Mouse (Mus musculus) CH12.LX (cell line): ENCODE data around the gene Olfr191. TPM values are rescaled to one million over a fixed set of nuclear protein-coding genes. Genes with fewer than 3 reads are reported as not detected.
"Not testable (repeated sequence)": the region's sequence is repeated elsewhere in the genome, so short reads cannot be mapped to it uniquely, and the experiment has no call there.

Experiments
- DNase-seq: peaks from one replicate; pipeline ENCODE4 v3.0.0-alpha.2; 2013; ENCODE audit errors: extremely low read depth
- H3K27ac ChIP-seq: 2 replicates; pipeline ENCODE4 v1.5.1; 2012; ENCODE audit warnings: low read depth, mild to moderate bottlenecking, control low read depth, moderate library complexity; ENCODE audit not compliant: insufficient read depth
- H3K27me3 ChIP-seq: replicated peaks from 2 replicates; pipeline ENCODE3; 2012; ENCODE audit warnings: inconsistent platforms
- H3K36me3 ChIP-seq, 2 experiments: replicated peaks in 1 of 2; 2 replicates each; pipeline versions ENCODE3 to v1.6.1; 2012; ENCODE audit warnings: inconsistent platforms in 1 of 2, low read length in 1 of 2, mild to moderate bottlenecking in 1 of 2, mixed read lengths in 1 of 2, moderate library complexity in 1 of 2; ENCODE audit not compliant: control insufficient read depth in 1 of 2, insufficient read depth in 1 of 2
- H3K4me1 ChIP-seq, 2 experiments: 2 replicates each; pipeline ENCODE4 v1.6.1; 2012; ENCODE audit warnings: inconsistent platforms in 1 of 2, moderate library complexity in 1 of 2; ENCODE audit not compliant: insufficient read depth in 2 of 2, control insufficient read depth in 1 of 2
- H3K4me2 ChIP-seq: 2 replicates; pipeline ENCODE4 v1.6.1; 2012; ENCODE audit warnings: low read depth, mild to moderate bottlenecking, control low read depth; ENCODE audit not compliant: poor library complexity, insufficient read depth, severe bottlenecking
- H3K4me3 ChIP-seq, 3 experiments: fragments of 150-350 bp in 1 of 3; sonication (generic) in 1 of 3; replicated peaks in 1 of 3; 2 replicates each; pipeline versions ENCODE3 to v1.5.1; 2011 to 2012; ENCODE audit warnings: low read depth in 2 of 3, low read length in 2 of 3, mild to moderate bottlenecking in 2 of 3, moderate library complexity in 2 of 3, control low read depth in 1 of 3, improper control_type of control experiment in 1 of 3, inconsistent platforms in 1 of 3, mixed read lengths in 1 of 3; ENCODE audit not compliant: poor library complexity in 1 of 3
- H3K79me2 ChIP-seq: replicated peaks from 2 replicates; pipeline ENCODE4 v1.6.1; 2012; ENCODE audit warnings: mild to moderate bottlenecking, moderate library complexity; ENCODE audit not compliant: control insufficient read depth, poor library complexity, insufficient read depth, severe bottlenecking; ENCODE audit errors: extremely low read depth
- H3K9ac ChIP-seq: 2 replicates; pipeline ENCODE4 v1.6.1; 2012; ENCODE audit warnings: low read depth, mild to moderate bottlenecking, control low read depth, moderate library complexity; ENCODE audit not compliant: insufficient read depth
- H3K9me3 ChIP-seq: replicated peaks from 2 replicates; pipeline ENCODE3; 2012; ENCODE audit warnings: low read length, inconsistent platforms, mixed read lengths
- E2F4 ChIP-seq: IDR thresholded peaks from 2 replicates; pipeline ENCODE4 v1.6.1; 2011; ENCODE audit warnings: low read depth, low read length, improper control_type of control experiment; ENCODE audit not compliant: insufficient replicate concordance
- ELF1 ChIP-seq: IDR thresholded peaks from 2 replicates; pipeline ENCODE4 v1.6.1; 2014; ENCODE audit warnings: low read depth, mild to moderate bottlenecking, inconsistent platforms, low read length, improper control_type of control experiment
- HCFC1 ChIP-seq: IDR thresholded peaks from 2 replicates; pipeline ENCODE4 v1.6.1; 2012; ENCODE audit warnings: low read depth, mild to moderate bottlenecking, inconsistent platforms, low read length, improper control_type of control experiment
- MAFK ChIP-seq: IDR thresholded peaks from 2 replicates; pipeline ENCODE4 v1.6.1; 2011; ENCODE audit warnings: low read length, improper control_type of control experiment; ENCODE audit not compliant: insufficient replicate concordance
- MAX ChIP-seq: IDR thresholded peaks from 2 replicates; pipeline ENCODE4 v1.6.1; 2011; ENCODE audit warnings: low read length, improper control_type of control experiment
- MYC ChIP-seq: IDR thresholded peaks from 2 replicates; pipeline ENCODE4 v1.6.1; 2011; ENCODE audit warnings: low read depth, mild to moderate bottlenecking, improper control_type of control experiment, low read length
- NELFE ChIP-seq: IDR thresholded peaks from 2 replicates; pipeline ENCODE4 v1.6.1; 2011; ENCODE audit warnings: low read depth, low read length, improper control_type of control experiment
- PAX5 ChIP-seq: IDR thresholded peaks from 2 replicates; pipeline ENCODE4 v1.6.1; 2012; ENCODE audit warnings: low read length, inconsistent platforms, mixed read lengths
- POLR2AphosphoS2 ChIP-seq: IDR thresholded peaks from 2 replicates; pipeline ENCODE4 v1.6.1; 2011; ENCODE audit warnings: low read depth, low read length, improper control_type of control experiment
- TCF12 ChIP-seq: IDR thresholded peaks from 2 replicates; pipeline ENCODE4 v1.6.1; 2014; ENCODE audit warnings: low read depth, mild to moderate bottlenecking, inconsistent platforms, low read length, improper control_type of control experiment
- USF2 ChIP-seq: conservative IDR thresholded peaks from 2 replicates; pipeline ENCODE4 v1.6.1; 2011; ENCODE audit warnings: low read depth, low read length, improper control_type of control experiment
- ZC3H11A ChIP-seq: IDR thresholded peaks from 2 replicates; pipeline ENCODE4 v1.6.1; 2012; ENCODE audit warnings: low read depth, mild to moderate bottlenecking, inconsistent platforms, low read length, improper control_type of control experiment
- dilution Hi-C: fragments of 300-500 bp; cut with MboI; formaldehyde crosslinking; loops from 2 replicates; pipeline ENCODE4 v1.14.3; 2020; ENCODE audit warnings: low sequenced_read_pairs; ENCODE audit not compliant: extremely low pct_unique_long_range_greater_than_20kb, extremely low pct_ligation_motif_present
- in situ Hi-C: fragments of 300-500 bp; cut with MboI; formaldehyde crosslinking; loops from 3 replicates; pipeline ENCODE4 v1.14.3; 2019; ENCODE audit warnings: low sequenced_read_pairs, low pct_ligation_motif_present, low pct_unique_long_range_greater_than_20kb, mixed read lengths
- polyA plus RNA-seq: library from polyadenylated mRNA; unstranded; fragments of >175 nt; gene quantifications from 2 replicates; pipeline ENCODE4 v1.2.1, GENCODE M21; 2012; ENCODE audit warnings: low read depth; ENCODE audit not compliant: insufficient read length
- total RNA-seq, 2 experiments: library from RNA; depleted of rRNA; stranded (reverse); fragments of 300-350 nt in 1 of 2; fragments of >200 nt in 1 of 2; gene quantifications; 2 replicates each; pipeline ENCODE4 v1.2.3; 2012 to 2014

The Olfr191 gene
- total and polyA plus RNA-seq, 3 experiments: not detected

- Histone ChIP-seq H3K4me1 (no peaks in the 10 kb centered on the region), H3K79me2 (no peaks in the 10 kb centered on the region), H3K9ac (no peak within 1 kb of the TSS), H3K27ac (no peak within 1 kb of the TSS), H3K27me3 (no peaks in the 10 kb centered on the region), H3K4me2 (no peak within 1 kb of the TSS), H3K9me3 (no peaks in the 10 kb centered on the region), H3K36me3 (no peaks in the 10 kb centered on the region), H3K4me3 (no peak within 1 kb of the TSS)
- dilution Hi-C loops: no loop called here
- TF ChIP-seq ELF1: no peak
- in situ Hi-C loops: no loop called here
- DNase-seq: no peak
Observed at GRCm38 (mm10) chr16:59077905-59078304, 11.7 kb downstream of the Olfr191 start, which contains the start of gene Olfr190. TSS of gene Olfr190 (minus strand) at chr16:59078005.

GRCm38 (mm10) chr16:59073520-59073919 is 16.1 kb downstream of the Olfr191 start:
- no peaks in the 10 kb centered on the region for H3K27me3 ChIP-seq
- H3K4me1 ChIP-seq: no peaks in the 10 kb centered on the region
- H3K79me2 ChIP-seq: no peaks in the 10 kb centered on the region
- H3K9ac ChIP-seq: no peak overlapping the region
- H3K9me3 ChIP-seq: no peaks in the 10 kb centered on the region
- H3K27ac ChIP-seq: no peak overlapping the region
- dilution Hi-C loops (no loop called here), in situ Hi-C loops (no loop called here)
- TF ChIP-seq MAX (no peak), MYC (no peak), HCFC1 (no peak), PAX5 (no peak)
- H3K4me3 ChIP-seq: no peak overlapping the region
- no peak overlapping the region for H3K4me2 ChIP-seq
- H3K36me3 ChIP-seq: no peaks in the 10 kb centered on the region
- DNase-seq: no peak

DNA sequence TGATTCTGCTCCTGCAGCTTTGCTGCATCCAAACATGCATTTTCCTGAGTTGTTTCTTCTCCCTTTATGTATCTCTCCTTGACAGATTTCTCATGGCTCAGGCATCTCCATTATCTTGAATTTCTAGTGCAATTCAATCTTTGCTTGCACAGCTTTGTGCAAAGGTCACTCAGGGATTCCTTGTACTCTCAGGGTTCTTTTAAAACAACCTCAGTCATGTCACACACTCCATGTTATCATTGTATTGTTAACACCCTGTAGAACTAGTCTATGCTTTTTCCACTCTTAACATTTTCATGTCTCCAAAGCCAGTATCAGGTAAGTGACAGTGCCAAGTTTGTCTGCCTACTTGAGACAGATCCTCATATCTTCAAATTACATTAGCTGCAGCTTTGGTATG is 17.9 kb downstream of the Olfr191 start:
- no peak for DNase-seq
- no peak overlapping the region for H3K4me2 ChIP-seq
- H3K9ac ChIP-seq: no peak overlapping the region
- no peak overlapping the region for H3K4me3 ChIP-seq
- H3K79me2 ChIP-seq: no peaks in the 10 kb centered on the region
- in situ Hi-C loops: no loop called here
- H3K4me1 ChIP-seq: no peaks in the 10 kb centered on the region
- no peaks in the 10 kb centered on the region for H3K9me3 ChIP-seq
- no peak for TF ChIP-seq MAFK
- TF ChIP-seq POLR2AphosphoS2: no peak
- no peak for TF ChIP-seq E2F4
- no peak for TF ChIP-seq ZC3H11A
- TF ChIP-seq NELFE: no peak
- TF ChIP-seq USF2: no peak
- no peak for TF ChIP-seq MYC
- no peak for TF ChIP-seq MAX
- no peak for TF ChIP-seq ELF1
- no peak for TF ChIP-seq TCF12
- TF ChIP-seq, all 38 proteins: peak for 0
- H3K27ac ChIP-seq: no peak overlapping the region
- no peaks in the 10 kb centered on the region for H3K36me3 ChIP-seq
- H3K27me3 ChIP-seq: no peaks in the 10 kb centered on the region
- dilution Hi-C loops: no loop called here

DNA sequence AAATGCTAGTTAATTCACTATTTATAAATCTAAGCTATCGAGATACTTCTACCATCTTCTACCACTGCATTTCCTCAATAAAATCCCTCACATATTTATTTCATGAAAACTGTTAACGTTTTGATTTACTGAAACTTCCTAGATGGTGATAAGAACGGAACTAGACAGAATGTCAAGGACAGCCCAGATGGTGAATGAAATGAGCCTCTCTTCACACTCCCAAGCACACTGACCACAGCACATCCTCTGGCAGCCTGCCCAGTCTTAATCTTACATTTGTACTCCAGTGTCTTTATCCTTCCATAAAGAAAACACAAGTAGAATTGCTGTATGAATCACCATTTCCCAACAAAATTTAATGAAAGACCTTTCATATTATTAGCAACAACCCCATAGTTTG is 27.2 kb downstream of the Olfr191 start:
- H3K36me3 ChIP-seq, in situ Hi-C loops, H3K79me2 ChIP-seq, H3K27ac ChIP-seq, H3K9me3 ChIP-seq, H3K9ac ChIP-seq, H3K4me2 ChIP-seq, H3K4me1 ChIP-seq, H3K4me3 ChIP-seq, dilution Hi-C loops, H3K27me3 ChIP-seq, DNase-seq: not testable (repeated sequence)

DNA sequence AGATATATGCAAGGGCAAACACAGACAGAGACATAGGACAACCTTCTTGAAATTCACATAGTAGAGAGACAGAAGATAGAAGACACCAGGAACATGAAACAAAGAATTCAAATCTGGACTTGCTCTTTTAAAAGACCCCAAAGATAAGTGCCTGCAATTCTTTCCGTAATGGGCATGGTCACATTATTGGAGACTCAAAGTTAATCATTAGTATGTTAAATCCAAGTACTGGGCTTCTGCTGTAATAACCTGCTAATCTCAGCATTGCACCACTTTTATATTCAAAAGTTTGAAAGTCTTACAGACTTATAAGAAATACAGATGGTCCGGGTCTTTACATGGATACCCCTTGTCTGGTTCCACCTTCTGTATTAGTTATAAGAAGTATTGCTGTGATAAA is 40.3 kb downstream of the Olfr191 start:
- in situ Hi-C loops, DNase-seq, H3K9ac ChIP-seq, H3K27ac ChIP-seq, H3K79me2 ChIP-seq, H3K9me3 ChIP-seq, H3K4me3 ChIP-seq, H3K36me3 ChIP-seq, dilution Hi-C loops, H3K4me1 ChIP-seq, H3K4me2 ChIP-seq, H3K27me3 ChIP-seq: not testable (repeated sequence)
